Mouse (Mus musculus): ENCODE data around the gene Slc35e3.
A peak's percentile ranks its signal among the peaks of the same experiment; 100 is the strongest.

Slc35e3 gene

GRCm38 (mm10) chr10:117746297-117746883 lies at the start of gene Slc35e3:
Slc35e3 (minus strand) TSS chr10:117746365.
- DNase-seq, result peak; percentile 97

DNA sequence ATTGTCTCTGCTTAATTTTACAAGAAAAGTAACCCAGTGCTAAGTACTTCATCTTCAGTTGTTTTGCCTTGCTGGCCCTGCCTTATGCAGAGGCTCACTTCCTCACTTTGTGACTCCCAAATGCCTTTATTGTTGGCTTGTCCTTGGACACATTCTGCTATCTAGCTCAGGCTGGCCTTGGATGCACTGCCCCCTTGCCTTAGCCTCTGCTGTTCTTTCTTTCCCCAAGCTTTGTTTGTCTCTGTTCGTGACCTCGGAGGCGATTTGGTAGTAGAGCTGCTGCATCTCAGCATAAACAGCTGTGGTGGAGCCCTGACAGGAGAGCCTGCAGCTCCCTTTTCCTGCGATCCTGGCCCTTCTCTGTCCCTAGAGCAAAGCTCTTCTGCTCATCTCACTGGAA lies 49.0 kb upstream of the Slc35e3 start:
- no peak for DNase-seq

- DNase-seq, result no peak
Measured at GRCm38 (mm10) chr10:117793436-117794030, 47.4 kb upstream of the Slc35e3 start.

GRCm38 (mm10) chr10:117792141-117793091 lies 46.3 kb upstream of the Slc35e3 start, which contains the start of gene Nup107:
Nup107 (minus strand) TSS chr10:117792705.
- DNase-seq, result peak; percentile 100

DNA sequence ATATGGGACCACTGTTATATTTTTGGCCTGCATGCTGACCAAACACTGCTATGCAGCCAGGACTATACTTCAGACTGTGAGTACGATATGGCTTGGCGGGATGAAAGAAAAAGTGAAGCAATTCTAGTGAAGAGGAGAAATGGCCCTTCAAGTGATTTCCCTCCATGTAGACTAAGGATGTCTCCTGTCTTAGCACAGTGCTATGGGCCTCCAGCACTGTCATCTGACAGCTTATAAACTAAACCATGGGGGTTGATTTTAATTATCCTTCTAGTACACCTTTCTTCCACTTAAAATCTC lies 45.0 kb upstream of the Slc35e3 start:
- no peak for DNase-seq

DNA sequence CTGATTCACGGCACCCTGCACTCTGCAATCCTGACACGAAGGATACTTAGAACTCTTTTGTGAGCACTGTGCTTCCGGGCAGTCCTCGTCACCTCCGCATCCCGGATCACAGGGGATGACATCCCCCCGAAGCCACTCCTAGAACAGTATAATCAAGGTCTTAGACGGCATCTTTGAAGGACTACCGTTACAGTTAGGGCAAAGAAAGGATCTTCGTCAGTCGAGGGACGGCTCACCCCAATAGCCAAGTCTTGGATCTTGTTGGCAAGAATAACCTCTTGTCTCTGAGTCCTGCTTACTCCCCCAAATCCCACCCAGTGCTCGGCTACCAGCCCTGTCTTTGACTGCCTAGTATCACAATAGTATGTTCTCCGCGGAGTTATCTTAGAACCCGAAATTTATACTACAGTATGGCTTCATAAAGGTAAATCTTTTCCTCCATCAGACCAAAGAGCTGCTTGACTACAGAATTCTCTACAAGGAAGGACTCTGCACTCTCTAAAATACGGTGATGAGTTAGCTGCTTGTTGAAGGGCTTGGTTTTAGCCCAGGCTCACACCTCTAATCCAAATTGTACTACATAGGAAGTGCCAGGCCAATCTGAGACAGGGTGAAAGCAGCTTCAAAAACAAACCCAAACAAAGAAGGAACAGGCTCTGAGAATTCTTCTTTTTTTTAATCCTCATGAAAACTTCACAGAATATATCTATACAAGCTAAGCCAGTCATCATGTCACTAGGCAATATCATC lies 44.4 kb upstream of the Slc35e3 start:
- DNase-seq, result no peak

DNA sequence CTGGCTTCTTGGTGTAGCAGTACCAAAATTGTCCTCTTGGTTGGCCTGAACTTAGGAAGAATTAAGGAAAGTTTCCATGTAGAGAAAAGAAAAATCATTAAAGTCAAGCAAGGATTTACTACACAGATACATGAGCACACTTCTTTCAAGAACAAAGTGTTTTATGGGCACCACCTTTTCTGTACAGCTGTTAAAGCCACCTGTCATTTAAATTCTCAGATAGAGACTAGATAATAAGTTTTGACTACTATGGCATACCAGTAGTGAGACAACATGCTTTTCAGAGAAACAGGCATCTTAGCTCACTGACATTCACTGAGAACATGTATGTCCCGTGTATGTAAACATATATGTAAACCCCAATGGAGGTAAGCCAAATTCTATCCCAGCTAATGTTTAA lies 43.8 kb upstream of the Slc35e3 start:
- no peak for DNase-seq

GRCm38 (mm10) chr10:117784646-117785045 lies 38.5 kb upstream of the Slc35e3 start:
- no peak for DNase-seq

DNA sequence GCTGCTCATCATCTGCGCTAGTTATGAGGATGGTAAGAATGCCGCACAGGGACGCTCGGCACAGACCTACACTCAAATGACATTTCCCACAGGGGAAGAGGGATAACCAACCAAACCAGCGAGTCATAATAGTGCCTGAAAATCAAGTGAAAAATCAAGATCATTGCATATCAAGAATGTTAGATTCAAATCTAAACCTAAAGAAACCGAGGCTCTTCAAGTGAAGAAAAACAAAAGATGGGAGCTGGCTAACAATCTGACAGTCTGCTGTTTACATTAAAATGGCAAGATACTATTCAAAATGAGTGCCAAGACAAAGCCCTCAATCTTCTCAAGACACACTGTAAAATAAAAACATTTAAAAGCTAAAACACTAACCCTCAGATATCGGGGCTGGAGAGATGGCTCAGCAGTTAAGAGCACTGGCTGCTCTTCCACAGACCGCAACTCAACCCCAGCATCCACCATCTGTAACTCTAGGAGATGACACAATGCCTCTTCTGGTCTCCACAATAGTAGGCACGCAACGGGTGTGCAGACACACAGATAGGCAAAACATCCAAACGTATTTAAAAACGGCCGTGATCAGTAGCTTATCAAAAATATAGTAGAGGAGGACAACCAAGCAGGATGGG lies 37.7 kb upstream of the Slc35e3 start:
- DNase-seq, result no peak

DNA sequence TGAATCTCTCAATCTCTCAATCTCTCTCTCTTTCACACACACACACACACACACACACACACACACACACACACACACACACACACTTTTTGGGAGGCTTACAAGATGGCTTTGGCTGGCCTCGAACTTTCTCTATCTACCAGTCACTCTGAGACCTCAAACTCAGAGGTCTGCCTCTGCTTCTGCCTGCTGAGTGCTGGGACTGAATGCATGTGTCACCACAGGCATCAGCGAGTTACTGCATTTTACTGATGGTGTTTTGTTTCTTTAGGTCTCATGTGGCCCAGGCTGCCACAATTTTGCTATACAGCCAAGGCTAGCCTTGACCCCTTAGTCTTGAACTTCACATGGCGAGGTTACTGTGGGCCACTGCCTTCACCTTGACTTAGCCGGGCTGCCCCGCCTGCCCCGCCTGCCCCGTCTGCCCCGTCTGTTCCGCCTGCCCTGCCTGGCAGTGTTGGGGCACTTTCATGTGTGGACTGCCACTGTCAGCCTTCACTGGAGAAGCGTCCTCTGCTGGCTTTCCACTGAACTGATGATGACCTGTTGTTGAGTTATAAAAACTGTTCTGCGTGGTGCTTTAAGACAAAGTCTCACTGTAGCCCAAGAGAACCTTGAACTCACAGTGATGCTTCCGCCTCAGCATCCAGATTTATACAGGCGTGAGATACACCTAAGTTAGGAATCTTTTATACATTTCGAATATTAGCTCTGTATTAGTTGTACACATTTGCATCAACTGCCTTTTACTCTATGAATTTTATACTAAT lies 36.5 kb upstream of the Slc35e3 start:
- DNase-seq, result no peak

DNA sequence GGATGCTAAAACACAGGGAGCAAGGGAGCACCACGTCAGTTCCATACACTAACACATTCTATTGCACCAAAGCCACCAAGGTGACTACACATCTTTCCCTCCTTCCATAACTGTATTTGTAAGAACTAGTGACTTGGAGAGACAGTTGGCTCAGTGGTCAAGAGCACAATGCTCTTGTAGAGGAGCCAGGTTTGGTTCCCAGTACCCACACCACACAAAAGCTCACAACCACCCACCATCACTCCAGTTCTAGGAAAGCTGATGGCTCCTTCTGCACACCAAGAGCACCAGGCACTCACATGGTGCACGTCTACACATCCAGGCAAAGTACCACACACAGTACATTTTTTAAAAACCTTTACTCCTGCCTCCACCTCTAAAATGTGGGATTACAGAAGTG lies 35.9 kb upstream of the Slc35e3 start:
- DNase-seq, result no peak

DNA sequence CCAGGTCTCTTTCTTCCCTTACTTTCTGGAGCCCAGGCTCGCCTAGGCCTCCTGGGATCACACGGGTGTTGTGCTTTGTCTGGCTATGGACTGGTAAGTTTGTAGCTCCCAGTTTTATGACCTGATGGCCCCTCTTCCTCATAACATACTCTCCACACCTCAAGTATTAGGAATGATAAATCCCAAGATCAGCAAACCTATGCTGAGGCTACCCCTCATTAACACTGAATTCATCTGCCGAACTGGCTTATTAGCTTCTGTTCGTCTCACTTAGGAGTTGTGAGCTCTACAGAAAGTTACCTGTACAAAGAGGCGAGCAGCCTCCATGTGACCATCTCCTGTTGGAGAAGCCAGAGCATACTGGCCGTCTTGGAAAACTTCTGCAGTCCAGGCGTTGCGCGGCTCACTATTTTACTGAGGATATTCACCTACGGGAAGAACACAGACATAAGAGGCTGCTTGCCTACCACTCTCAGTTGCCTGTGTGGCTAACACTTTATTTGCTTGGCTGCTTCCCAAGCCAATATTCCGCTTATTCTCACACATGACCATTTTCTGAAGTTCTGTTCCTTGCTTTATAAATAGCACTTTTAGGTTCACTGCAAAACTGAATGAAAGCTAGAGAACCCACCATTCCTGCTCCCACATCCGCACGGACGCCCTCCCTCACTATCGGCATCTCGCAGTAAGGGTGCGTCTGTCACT lies 35.0 kb upstream of the Slc35e3 start:
- no peak for DNase-seq

DNA sequence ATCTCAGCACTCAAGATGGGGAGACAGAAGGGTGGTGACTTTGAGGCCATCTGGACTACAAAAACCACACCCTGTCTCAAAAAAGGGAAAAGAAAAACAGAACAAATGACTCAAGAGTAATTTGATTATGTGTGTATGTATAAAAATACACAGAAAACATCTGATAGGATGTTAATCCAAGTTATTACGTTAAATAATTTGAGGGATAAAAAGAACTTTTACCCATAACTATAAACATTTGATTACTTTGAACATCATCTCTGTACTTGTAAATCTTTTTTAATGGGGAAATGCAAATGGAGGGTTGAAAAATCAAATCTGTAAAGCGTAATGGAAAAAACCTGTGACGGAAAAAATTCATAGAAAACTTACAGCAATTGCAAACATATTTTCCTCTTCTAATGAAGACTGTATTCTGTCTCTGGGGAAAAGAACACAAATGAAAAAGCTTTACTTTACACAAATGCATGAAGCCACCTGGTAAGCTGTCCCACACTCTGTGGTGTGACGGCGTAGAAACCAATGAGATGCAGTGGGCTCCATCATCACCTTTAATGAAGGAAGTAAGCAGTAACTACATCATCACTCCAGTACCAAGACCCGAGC lies 34.2 kb upstream of the Slc35e3 start:
- DNase-seq, result no peak

GRCm38 (mm10) chr10:117779581-117780305 lies 33.6 kb upstream of the Slc35e3 start:
- no peak for DNase-seq

GRCm38 (mm10) chr10:117778951-117779350 lies 32.8 kb upstream of the Slc35e3 start:
- no peak for DNase-seq

GRCm38 (mm10) chr10:117778328-117778910 lies 32.3 kb upstream of the Slc35e3 start:
- DNase-seq, result no peak

DNA sequence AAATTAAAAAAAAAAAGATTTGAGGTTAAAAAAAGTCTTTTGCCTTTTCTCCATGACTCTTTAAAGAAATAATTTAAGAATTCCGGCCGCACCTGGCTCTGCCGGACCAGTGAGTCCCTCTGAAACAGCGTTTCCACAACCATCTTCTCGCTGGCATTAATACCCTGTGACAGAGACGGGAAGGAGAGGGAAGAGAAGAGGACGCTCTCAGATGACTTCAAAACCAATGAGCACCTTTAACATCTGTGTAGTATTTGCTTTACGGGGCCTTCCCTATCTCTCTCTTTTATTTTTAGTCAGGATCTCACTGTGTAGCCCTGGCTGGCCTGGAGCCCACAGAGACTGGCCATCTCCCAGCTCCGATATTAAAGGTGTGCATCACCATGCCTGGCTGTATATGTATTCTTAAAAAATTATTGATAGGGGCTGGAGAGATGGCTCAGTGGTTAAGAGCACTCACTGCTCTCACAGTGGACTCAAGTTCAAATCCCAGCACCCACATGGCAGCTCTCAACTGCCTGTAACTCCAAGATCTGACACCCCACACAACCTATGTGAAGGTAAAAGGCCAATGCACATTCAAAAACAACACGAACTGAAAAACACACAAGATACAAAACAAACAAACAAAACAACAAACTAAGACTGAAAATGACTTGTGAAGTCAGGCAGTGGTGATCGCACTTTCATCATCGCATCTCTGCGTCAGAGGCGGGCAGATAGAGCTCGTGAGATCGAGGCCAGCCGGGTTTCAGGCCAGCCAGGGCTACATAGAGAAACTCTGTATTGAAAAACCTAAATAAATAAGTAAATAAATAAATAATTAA lies 31.5 kb upstream of the Slc35e3 start:
- DNase-seq, result no peak

GRCm38 (mm10) chr10:117777103-117777470 lies 30.9 kb upstream of the Slc35e3 start:
- DNase-seq, result no peak
